Mouse (Mus musculus) cerebellum, adult 2 months (tissue): ENCODE results near the gene Bad.

Experiments used
- CTCF ChIP-seq: fragments of 200-500 bp; IDR thresholded peaks from 2 replicates; pipeline ENCODE4 v1.5.1; 2011; ENCODE audit warnings: low read depth, mild to moderate bottlenecking, control low read depth, low read length, moderate library complexity, borderline replicate concordance; ENCODE audit not compliant: insufficient read depth
- POLR2A ChIP-seq: fragments of 200-500 bp; IDR thresholded peaks from 2 replicates; pipeline ENCODE4 v1.6.1; 2011; ENCODE audit warnings: low read length, control low read depth, borderline replicate concordance; ENCODE audit not compliant: insufficient read depth

DNA sequence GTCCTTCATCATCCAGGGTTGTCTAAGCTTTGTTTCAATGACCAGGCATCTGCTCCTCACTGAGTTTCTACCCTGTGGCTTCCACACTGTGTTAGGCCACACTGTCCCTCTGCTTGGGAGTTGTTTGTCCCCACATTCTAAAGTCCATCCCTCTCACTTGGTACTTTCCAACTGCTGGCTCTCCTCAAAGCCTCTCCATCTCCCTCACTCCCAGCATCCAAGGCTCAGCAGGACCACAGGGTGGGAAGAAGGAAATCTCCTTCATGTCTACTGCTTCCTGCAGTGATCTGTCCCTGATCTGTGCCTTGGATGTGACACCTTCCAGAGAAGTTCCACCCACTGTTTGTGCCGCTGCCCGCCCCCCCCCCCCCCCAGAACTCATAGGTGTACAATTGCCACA is 10.7 kb upstream of the Bad start:
- no peak for TF ChIP-seq POLR2A
- no peak for TF ChIP-seq CTCF
